Mouse (Mus musculus) spleen, adult 18-20 months (tissue): ENCODE measurements around the gene Psmb5.

Source experiments
- DNase-seq, 2 experiments: peaks; one replicate each; pipeline ENCODE4 v3.0.0; 2022; ENCODE audit warnings: mixed read lengths in 2 of 2

The Psmb5 gene

GRCm38 (mm10) chr14:54583681-54584338 is 34.0 kb downstream of the Psmb5 start:
- peak in 1 of 2 experiments; percentile 41 for DNase-seq

DNA sequence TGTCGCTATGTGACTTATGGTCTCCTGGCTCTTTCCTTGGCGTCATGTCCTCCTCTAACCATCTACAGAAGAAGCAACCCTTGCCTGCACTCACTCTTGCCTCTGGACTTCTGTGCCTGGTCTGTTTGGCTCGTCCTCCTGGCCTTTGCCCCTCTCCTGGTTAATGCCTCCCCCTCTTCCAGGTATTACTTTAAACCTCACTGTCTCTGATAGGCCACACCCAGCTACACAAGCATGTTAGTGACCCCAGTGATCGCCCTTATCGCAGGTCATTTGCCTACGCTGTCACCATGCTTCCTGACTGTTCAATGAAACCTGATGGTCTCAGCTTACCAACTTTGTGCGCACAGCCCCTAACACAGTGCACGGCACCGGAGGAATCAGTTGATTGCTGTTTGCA is 35.3 kb downstream of the Psmb5 start:
- no peak for DNase-seq

DNA sequence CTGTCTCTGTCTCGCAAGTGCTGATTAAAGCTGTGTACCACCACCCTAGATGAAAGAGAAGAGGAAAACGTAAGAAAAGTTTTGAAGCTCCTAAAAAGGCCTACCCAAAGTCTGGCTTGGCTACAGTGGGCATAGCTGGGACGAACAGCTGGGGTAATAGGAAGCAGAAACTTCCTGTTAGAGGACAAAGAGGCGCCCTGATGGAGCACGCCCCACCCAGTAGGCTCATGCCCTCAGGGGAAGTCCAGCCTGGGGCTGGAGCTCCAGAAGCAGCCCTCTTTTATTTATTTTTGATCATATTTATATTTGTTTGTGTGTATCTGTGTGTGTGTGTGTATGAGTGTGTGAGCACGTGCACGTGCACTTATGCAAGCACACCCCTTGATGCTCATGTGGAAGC is 38.2 kb downstream of the Psmb5 start:
- no peak for DNase-seq

DNA sequence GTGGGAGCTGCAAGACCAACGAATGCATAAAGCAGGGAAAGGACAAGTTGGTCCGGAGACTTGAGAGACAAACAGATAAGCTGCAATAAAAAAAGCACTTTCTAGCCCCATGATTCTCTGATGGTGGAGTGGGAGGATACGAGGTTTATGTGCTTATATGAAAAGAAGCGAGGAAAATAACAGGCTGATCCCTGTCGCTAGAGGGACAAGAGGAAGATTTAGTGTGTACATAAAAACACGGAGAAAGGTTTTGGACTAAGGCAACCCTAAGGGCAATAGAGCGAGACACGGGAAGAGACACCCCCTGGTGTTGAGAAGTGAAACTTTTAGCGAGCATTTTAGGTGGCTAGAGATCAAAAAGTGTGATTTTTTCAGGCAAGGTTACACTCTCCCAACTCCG is 39.8 kb downstream of the Psmb5 start:
- peak in 1 of 2 experiments; percentile 30 for DNase-seq

- DNase-seq, result peak in 1 of 2 experiments; percentile 50
Observed at GRCm38 (mm10) chr14:54577089-54577982, 40.5 kb downstream of the Psmb5 start, which contains the start of gene Ajuba. Ajuba (minus strand) TSS chr14:54577558.

- DNase-seq, result peak in 1 of 2 experiments; percentile 20
Observed at GRCm38 (mm10) chr14:54576241-54577088, 41.4 kb downstream of the Psmb5 start.

GRCm38 (mm10) chr14:54575631-54576030 is 42.2 kb downstream of the Psmb5 start:
- no peak for DNase-seq

GRCm38 (mm10) chr14:54575031-54575430 is 42.8 kb downstream of the Psmb5 start:
- no peak for DNase-seq

GRCm38 (mm10) chr14:54574253-54574652 is 43.6 kb downstream of the Psmb5 start:
- no peak for DNase-seq

GRCm38 (mm10) chr14:54572790-54573736 is 44.8 kb downstream of the Psmb5 start:
- no peak for DNase-seq

- DNase-seq, result no peak
Observed at GRCm38 (mm10) chr14:54572122-54572521, 45.7 kb downstream of the Psmb5 start.

DNA sequence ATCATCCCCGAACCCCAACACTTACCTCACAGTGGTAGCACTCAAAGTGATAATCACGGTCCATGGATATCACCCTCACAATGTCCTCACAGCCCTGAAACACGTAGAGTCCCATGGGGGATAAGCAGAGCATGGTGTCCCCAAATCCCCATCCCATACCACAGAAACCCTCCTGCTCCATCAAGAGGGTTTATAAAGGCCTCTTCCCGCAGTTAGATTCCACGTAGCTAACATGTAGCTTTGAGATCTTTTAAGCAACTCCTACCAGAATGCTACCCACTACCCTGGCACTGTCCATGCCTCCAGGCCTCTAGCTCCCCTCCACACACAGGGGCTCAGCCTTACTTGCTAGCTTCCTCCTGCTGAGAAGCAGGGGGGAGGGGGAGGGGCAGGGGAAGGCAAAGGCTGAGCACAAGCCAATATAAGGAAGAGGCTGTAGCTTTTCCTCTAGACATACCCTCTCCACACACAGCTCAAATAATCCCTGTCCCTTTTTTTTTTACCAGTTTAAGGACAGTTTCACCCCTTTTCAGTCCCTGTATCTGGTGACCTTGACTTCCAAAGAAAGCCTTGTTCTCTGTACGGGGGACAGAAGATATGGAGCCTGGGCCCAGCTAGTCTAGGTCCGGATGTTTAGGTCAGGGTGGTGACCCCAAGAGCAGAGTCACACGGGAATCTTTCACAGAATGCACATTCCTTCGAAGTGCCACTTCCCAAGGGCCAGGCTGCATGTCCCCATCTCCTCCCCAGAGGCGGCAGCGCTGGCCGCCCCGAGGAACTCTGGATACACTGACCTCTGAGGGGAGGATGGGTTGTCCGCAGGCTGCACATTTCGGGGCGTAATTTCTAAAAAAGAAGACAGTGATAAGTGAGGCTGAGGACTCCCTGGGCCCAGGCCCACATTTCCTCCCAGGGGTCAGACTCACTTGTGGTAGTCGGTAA is 48.1 kb downstream of the Psmb5 start:
- no peak for DNase-seq

DNA sequence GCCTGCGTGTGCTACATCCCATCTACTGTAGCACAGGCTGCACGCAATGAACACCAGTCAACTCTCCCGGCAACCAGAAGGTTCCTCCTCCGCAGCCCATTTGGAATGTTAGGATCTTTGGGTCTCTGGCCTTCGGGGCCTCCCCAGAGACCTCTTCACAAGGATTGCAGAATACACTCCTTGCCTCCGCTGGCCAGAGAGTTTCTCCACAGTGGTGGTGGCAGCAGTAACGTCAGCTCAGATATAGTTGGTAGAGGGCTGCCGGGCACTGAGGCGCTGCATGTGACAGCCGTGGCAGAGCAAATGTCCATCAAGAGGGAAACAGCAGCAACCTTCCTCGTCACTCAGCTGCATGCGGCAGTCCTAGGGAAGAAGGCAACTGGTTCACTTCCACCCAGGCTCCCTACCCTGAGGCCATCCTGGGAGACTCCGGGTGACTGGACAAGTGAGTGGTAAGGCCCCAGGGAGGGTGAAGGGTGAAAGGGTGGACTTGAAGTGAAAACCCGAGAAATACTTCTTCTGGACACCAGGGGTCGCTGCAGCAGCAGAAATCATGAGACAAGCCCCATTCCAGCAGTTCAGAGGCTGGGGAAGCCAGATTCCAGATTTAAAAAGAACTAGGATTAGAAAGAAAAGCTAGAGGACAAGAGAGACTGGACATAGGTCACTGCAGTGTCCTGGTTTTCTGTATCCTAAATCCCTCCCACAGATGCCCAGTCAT is 49.0 kb downstream of the Psmb5 start:
- peak; percentile 26 to 61 for DNase-seq
